Mouse (Mus musculus) ES-Bruce4 (cell line): ENCODE results near the gene S100a13.

ENCODE experiments used
- CTCF ChIP-seq: IDR thresholded peaks from one replicate; pipeline ENCODE4 v1.8.1; 2011; ENCODE audit warnings: low read depth, low read length
- POLR2A ChIP-seq: IDR thresholded peaks from one replicate; pipeline ENCODE4 v1.8.1; 2011; ENCODE audit warnings: low read length; ENCODE audit not compliant: insufficient read depth

- TF ChIP-seq CTCF = no peak
- no peak for TF ChIP-seq POLR2A
Observed at GRCm38 (mm10) chr3:90531713-90532112, 17.5 kb downstream of the S100a13 start.
